Mouse (Mus musculus): ENCODE results near the gene Kcnn1.

DNA sequence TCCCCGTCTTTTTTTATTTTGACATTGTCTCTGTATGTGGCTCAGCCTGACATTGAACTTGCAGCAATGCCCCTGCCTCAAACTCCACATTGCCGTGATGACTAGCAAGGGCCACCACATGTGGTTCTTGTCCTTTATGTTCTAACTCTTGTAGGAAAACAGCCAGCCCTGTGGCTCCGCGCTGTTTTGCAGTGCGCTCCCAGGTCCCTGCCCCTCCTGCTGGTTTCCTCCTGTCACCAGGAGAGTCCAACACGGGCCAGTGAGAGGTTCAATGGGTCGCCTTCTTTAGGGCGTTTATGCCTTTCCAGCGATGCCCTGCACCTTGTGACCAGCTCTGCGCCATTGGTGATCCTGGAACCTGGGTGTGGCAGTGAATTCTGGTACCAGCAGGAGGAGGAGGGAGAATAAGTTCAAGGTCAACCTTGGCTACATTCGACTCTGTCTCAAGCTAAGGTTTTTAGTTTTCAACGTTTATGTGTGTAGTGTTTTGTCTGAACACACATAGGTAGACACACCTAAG is 3.0 kb upstream of the Kcnn1 start:
- TF ChIP-seq CTCF (IDR thresholded peaks at IDR 0.05; ENCODE audit: low read depth, low read length) = no peak
- no peak for TF ChIP-seq TAL1 (conservative IDR thresholded peaks at IDR 0.05; ENCODE audit: low read depth, low read length)
- no peak for TF ChIP-seq GATA1 (IDR thresholded peaks at IDR 0.05; ENCODE audit: borderline replicate concordance, low read length)
- TF ChIP-seq POLR2AphosphoS5 (IDR thresholded peaks at IDR 0.05; ENCODE audit: insufficient replicate concordance, low read depth, low read length) = no peak
- TF ChIP-seq GATA2 (IDR thresholded peaks at IDR 0.05; ENCODE audit: borderline replicate concordance, low read depth, low read length) = no peak
